Mouse (Mus musculus) left cerebral cortex, adult 9 months (tissue): Measurements from ENCODE around the gene Cask.

ENCODE experiments used
- DNase-seq, 2 experiments: peaks; one replicate each; pipeline ENCODE4 v3.0.0; 2022; ENCODE audit warnings: low spot score in 2 of 2

Gene Cask

GRCm38 (mm10) chrX:13720296-13720829, 130.8 kb downstream of the Cask start:
- no peak for DNase-seq

GRCm38 (mm10) chrX:13718283-13718682, 132.9 kb downstream of the Cask start:
- no peak for DNase-seq

GRCm38 (mm10) chrX:13716796-13717569, 134.2 kb downstream of the Cask start:
- DNase-seq = no peak

GRCm38 (mm10) chrX:13710174-13710573, 141.0 kb downstream of the Cask start:
- DNase-seq = peak; percentile 6 to 80

DNA sequence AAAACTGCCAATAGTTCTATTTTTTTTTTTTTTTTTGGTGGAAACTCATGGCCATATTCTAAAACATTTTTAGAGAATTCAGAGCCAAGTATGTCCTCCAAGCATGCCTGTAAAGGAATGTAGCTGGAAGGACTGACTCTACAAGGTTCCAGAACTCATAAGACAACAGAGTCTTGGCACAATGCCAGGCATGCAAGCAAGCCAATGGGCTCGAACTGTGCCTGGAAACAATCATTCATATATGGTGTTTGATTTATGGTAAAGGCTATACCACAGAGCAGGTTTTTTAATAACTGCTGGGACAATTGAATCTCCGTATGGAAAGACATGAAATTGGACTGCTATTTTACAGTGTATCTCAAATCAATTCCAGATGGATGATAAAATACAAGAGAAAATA, 146.1 kb downstream of the Cask start:
- DNase-seq = no peak

DNA sequence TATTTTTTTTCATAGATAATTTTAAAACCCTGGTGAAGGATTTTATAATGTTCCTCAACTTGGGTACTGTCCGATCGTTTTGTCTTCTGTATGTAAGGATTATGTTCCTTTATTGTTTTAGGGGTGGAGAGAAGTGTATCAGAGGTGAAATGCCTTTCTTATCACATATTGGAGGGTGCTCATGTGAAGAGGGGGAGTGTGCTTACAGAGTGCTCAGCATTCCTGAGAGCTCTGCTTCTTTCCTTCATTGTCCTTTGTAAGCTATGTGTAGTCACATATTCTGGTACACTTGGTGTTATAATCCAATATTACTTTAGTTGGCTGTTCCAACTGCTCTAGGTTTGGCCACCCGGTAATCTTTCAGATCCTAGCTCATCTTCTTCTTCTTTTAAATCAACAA, 150.5 kb downstream of the Cask start:
- DNase-seq = no peak

DNA sequence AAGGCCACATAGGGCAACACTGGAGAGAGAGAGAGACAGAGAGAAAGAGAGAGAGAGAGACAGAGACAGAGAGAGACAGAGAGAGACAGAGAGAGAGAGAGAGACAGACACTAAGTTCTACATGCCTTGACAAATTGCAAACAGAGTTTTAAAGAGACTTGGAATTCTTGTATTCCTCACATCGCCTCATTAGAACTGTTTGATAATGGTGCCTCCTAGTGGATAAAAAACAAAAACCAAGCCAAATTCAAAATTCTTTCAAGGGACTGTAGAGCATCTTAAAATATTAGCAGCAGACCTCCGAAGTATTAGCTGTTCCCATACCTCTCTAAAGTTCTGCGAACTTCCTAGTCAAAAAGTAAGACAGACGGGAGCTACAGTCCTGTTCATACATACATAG, 159.3 kb downstream of the Cask start:
- DNase-seq = no peak

DNA sequence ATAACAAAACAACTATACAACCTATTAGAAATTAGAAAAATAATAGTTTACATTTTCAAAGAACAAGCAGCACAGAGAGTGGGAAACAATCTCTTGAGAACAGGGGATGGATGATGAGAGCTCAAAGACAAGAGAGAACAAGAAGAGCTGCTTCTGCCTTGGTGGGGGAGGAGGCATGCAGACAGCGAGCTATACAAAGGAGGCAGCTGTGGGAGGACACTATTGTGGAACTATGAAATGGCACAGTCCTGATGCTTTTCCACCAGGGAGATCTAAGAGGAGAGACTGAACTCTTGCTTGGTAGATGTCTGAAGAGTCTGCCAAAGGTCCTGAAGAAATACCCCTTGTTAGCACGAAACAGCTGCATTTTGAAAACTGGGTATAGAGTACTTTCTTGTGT, 162.8 kb downstream of the Cask start:
- peak; percentile 25 to 36 for DNase-seq

DNA sequence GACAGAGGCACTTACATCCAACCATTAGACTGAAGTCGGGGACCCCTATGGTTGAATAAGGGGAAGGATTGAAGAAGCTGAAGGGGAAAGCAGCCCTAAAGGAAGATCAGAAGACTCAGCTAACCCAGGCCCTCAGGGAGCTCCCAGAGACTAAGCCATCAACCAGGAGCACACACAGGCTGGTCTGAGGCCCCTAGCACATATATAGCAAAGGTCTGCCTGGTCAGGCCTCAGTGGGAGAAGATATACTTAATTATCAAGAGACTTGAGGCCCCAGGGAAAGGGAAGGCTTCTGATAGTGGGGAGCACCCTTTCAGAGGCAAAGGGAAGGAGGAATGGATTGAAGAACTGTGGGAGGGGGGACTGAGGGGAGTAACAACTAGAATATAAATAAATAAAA, 164.6 kb downstream of the Cask start:
- DNase-seq = no peak

GRCm38 (mm10) chrX:13681748-13682147, 169.4 kb downstream of the Cask start:
- DNase-seq = no peak

DNA sequence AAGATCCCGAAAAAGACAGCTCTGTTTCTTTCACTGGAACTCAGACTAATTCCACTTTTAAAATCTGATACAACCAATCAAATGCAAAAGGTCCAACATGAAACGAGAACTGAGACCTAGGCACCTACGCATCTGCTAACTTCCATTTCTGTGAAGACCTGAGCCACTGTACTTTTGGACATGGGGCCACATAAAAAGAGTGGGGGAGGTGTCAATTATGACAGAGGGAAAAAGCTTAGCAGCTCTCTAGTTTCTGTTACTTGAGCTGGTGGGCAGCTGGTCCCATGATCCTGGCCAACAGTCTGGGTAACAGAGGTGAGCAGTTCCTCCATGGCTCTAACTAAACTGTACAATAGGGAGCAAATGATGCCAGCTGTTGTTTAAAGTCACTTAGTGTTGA, 178.2 kb downstream of the Cask start:
- no peak for DNase-seq

GRCm38 (mm10) chrX:13670342-13670741, 180.8 kb downstream of the Cask start:
- DNase-seq = no peak

DNA sequence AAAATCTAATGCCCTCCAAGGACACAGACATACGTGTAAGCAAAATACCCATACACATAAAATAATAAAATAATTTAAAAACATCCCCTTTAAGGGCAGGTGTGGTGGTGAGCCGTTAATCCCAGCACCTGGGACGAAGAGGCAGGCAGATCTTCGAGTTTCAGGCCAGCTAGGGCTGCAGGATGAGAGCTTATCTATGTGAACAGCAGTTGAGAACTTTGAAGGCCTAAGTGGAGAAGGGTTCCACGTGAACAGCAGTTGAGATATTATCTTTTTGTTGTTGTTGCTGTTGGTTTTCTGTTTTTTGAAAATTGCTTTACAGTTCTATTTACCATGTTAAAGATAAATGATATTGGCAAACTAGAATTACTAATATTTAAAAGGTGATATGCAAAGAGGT, 182.3 kb downstream of the Cask start:
- DNase-seq = no peak

DNA sequence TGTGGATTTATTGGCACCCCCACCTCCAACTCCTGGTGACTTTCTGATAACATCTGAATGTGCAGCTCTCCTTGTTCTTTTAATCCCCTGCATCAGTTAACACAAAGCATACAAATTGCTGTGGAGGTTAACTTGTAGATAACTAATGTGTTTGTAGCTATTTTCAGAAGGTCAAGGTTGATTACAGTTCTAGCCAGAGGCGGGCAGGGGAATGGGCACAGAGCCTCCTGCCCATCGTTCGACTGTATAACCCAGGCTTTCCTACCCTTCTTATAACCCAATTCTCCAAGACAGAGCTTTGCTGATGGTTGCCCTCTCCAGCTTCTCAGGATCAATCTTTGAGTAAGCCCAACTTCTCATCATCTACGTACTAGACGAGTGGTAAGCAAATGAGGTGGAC, 190.1 kb downstream of the Cask start, which contains the start of gene Gpr82:
Gene Gpr82 (plus strand): TSS at position 301 of the 400 bp plus-strand sequence.
- DNase-seq = no peak

- DNase-seq = no peak
These were observed 191.8 kb downstream of the Cask start for GRCm38 (mm10) chrX:13659201-13659890.

- no peak for DNase-seq
These were observed 192.5 kb downstream of the Cask start for GRCm38 (mm10) chrX:13658616-13659140.

- DNase-seq = peak in 1 of 2 experiments; percentile 45
These were observed 194.4 kb downstream of the Cask start for GRCm38 (mm10) chrX:13656721-13657120.

DNA sequence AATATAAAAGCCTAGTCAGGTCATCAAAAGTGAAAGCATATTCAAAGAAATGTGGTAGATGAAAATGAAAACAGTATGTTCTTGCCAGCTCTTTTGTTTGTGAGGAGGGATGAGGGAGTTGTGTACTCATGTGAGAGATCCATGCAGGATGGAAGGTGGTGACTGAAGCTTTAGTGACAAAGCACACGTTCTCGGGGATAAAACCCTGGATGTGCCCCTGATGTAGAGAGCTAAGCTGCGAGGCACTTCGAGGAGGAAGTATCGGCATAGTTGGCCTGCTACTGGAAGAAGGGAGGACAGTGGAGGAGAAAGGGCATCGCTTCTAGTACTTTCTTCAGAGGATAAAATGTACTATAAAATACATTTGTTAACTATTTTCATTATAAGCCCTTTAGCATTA, 195.3 kb downstream of the Cask start:
- no peak for DNase-seq

GRCm38 (mm10) chrX:13655005-13655421, 196.2 kb downstream of the Cask start:
- DNase-seq = peak in 1 of 2 experiments; percentile 49

- no peak for DNase-seq
These were observed 198.9 kb downstream of the Cask start for GRCm38 (mm10) chrX:13652291-13652690.

GRCm38 (mm10) chrX:13651889-13652288, 199.3 kb downstream of the Cask start:
- DNase-seq = no peak

DNA sequence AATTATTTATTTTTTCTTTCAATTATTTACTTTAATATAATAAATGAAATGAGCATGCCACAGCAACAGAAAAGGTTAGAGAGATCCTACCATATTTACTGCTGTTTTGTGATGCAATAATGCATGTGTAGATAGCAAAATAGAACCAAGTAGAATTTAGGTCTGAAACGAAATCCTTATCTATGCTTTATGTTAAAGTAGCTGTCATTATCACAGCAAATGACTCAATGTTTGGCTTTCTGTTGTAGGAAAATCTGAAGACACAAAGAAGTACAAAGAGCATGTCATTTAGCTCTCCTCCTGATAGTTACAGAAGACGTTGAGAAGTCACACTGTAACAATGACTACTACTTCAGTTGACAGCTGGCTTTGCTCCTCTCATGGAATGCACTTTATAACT, 212.3 kb downstream of the Cask start:
- no peak for DNase-seq

DNA sequence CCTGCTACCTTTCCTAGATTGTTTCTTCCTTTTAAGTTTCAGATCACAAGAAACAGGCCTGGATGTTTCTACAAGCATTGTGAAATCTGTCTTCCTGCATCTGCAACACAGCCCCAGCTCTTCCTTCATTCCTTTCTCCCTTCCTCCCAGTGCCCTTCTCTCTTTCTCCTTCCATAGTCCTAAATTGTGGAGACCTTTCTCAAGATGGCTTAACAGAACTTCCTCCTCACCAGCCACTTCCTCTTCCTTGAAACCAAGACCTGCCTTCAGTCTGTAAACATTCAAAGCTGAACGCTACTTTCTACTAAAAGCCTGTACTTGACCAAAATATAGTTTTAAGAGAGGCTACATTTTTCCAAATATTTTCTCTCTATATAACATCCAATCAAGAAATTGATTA, 214.8 kb downstream of the Cask start:
- no peak for DNase-seq
